In the genomic region with DNA sequence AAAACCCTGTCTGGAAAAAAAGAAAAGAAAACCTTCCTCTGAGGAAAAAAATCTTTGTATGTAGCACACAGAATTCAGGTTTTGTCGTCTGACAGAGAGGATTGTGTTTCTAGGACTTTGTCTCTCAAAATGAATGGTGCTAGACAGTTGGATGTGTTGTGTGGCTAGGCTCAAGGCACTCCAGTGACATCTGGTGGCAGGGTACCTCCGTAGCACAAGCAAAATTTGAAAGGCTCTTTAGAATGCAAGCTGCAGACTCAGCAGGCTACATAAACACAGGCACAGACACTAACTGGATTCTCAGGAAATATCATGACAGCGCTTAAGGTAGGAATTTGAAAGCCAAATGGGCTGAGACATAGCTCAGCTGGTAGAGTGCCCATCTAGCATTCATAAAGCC, we compare ENCODE assay signal across 9 mouse cellular contexts. TPM values are rescaled to one million over a fixed set of nuclear protein-coding genes. Genes with fewer than 3 reads are reported as not detected.
DNase-seq lines count a peak whose midpoint lies in the region; ATAC-seq and TF ChIP-seq lines count a peak whose summit lies in the region.
"Had no signal": no experiment of that assay in that cellular context is flagged by ENCODE, and none has a peak within 500 bp of the region (broad histone marks: within the 10 kb centered on the region; RNA-seq: fewer than 3 reads in every experiment).

No protein-coding gene starts in this region.

- no peaks in the 10 kb centered on the region for H3K4me1 ChIP-seq in kidney, embryonic 14.5 days (ENCODE audit: control insufficient read depth, insufficient read depth, low read length)
- H3K4me1 ChIP-seq in E14TG2a.4 (replicated peaks; ENCODE audit: low read depth, low read length): peaks cover 24% of the 10 kb centered on the region
- H3K4me1 ChIP-seq: midbrain, embryonic 12.5 days had no signal

- H3K27me3 ChIP-seq in kidney, embryonic 14.5 days (ENCODE audit: control insufficient read depth, insufficient read depth, low read length): no peaks in the 10 kb centered on the region
- H3K27me3 ChIP-seq in E14TG2a.4 (ENCODE audit: insufficient read depth, low read length): no peaks in the 10 kb centered on the region
- H3K27me3 ChIP-seq: midbrain, embryonic 12.5 days had no signal

- ATAC-seq in kidney, embryonic 14.5 days (ENCODE audit: low FRiP score, low TSS enrichment): no peak
- peak; percentile 45 to 49; a peak in 2 of 4 replicates for ATAC-seq in hematopoietic stem cell, adult 5-6 weeks (replicated peaks in 1 of 2; ENCODE audit: insufficient read depth in 1 of 2, low FRiP score in 2 of 2, low TSS enrichment in 1 of 2, low read depth in 1 of 2, poor library complexity in 2 of 2, severe bottlenecking in 2 of 2)
- ATAC-seq in megakaryocyte, adult 5-6 weeks (ENCODE audit: poor library complexity, severe bottlenecking): 0 out of 2 replicates have a peak, but pooled peaks have one; percentile 42

- WGBS in kidney, embryonic 14.5 days: 10% methylated on average over 3 of the region's 3 CpGs

- DNase-seq in kidney, adult 18-20 months: peak; percentile 46
- peak; percentile 68 for DNase-seq in NIH3T3 (ENCODE audit: low read depth)
- DNase-seq in natural killer cell, adult 2 months (ENCODE audit: low spot score in 2 of 2): no peak

- TF ChIP-seq CTCF in E14TG2a.4 (conservative IDR thresholded peaks at IDR 0.05; ENCODE audit: low read length): peak; percentile 82

- no peak overlapping the region for H3K9ac ChIP-seq in kidney, embryonic 14.5 days (ENCODE audit: low read depth, low read length)
- H3K9ac ChIP-seq: midbrain, embryonic 12.5 days had no signal

- no peaks in the 10 kb centered on the region for H3K36me3 ChIP-seq in kidney, embryonic 14.5 days (ENCODE audit: control insufficient read depth, insufficient read depth, low read length)
- no peaks in the 10 kb centered on the region for H3K36me3 ChIP-seq in E14TG2a.4 (ENCODE audit: insufficient read depth, low read length)
- H3K36me3 ChIP-seq: midbrain, embryonic 12.5 days had no signal

- H3K4me3 ChIP-seq in kidney, embryonic 14.5 days (ENCODE audit: low read length): no peak overlapping the region
- H3K4me3 ChIP-seq in E14TG2a.4 (replicated peaks; ENCODE audit: low read length): no peak overlapping the region
- H3K4me3 ChIP-seq: midbrain, embryonic 12.5 days had no signal

- no peak overlapping the region for H3K4me2 ChIP-seq in kidney, embryonic 14.5 days (replicated peaks; ENCODE audit: low read depth, low read length)
- H3K4me2 ChIP-seq: midbrain, embryonic 12.5 days had no signal

- H3K9me3 ChIP-seq in kidney, embryonic 14.5 days (ENCODE audit: control insufficient read depth, low read length): no peaks in the 10 kb centered on the region
- H3K9me3 ChIP-seq in E14TG2a.4 (ENCODE audit: low read length): peaks cover 20% of the 10 kb centered on the region
- H3K9me3 ChIP-seq: midbrain, embryonic 12.5 days had no signal

- H3K27ac ChIP-seq in kidney, embryonic 14.5 days (ENCODE audit: low read depth, low read length): no peak overlapping the region
- H3K27ac ChIP-seq: midbrain, embryonic 12.5 days had no signal

RNA-seq across cellular contexts. Expression of a gene that starts 27.2 kb away (rescaled TPM):
- not detected in 2 replicates for polyA plus RNA-seq in kidney, embryonic 14.5 days (2014; fragmentation: Nextera tagmentation; extraction: Ambion mirVana)
- total RNA-seq in hematopoietic stem cell, adult 5-6 weeks (2017): not detected in 2 replicates
- not detected in 2 replicates for total RNA-seq in megakaryocyte, adult 5-6 weeks (2015)
- total RNA-seq in megakaryocyte, adult 5-6 weeks (2017): not detected in 2 replicates
- polyA plus RNA-seq: midbrain, embryonic 12.5 days had no signal

RNA-seq across cellular contexts. Expression of a gene that starts 50.1 kb away (rescaled TPM):
- not detected in 2 replicates for polyA plus RNA-seq in kidney, embryonic 14.5 days (2014; fragmentation: Nextera tagmentation; extraction: Ambion mirVana)
- total RNA-seq in hematopoietic stem cell, adult 5-6 weeks (2017): not detected in 2 replicates
- total RNA-seq in megakaryocyte, adult 5-6 weeks (2015): not detected in 2 replicates
- total RNA-seq in megakaryocyte, adult 5-6 weeks (2017): not detected in 2 replicates
- polyA plus RNA-seq: gonadal fat pad, adult 2 months; midbrain, embryonic 12.5 days had no signal

Comparison
In these comparisons a context has a peak if more than half of its experiments do, and no peak if none do; other contexts are left out.
1. DNase-seq: peak in kidney, adult 18-20 months (single experiment) and NIH3T3 (single experiment); none in natural killer cell, adult 2 months (0 of 2).